Mouse (Mus musculus) heart, postnatal 25 days (tissue): Measurements from ENCODE around the gene Pola2. TPM values are rescaled to one million over a fixed set of nuclear protein-coding genes. Genes with fewer than 3 reads are reported as not detected.

Experiments used
- DNase-seq: peaks from one replicate; pipeline ENCODE4 v3.0.0; 2022; ENCODE audit warnings: low spot score
- intact Hi-C: fragments of 180-260 bp; cut with DNase I; formaldehyde crosslinking; loops from one replicate; pipeline ENCODE4 v1.15.1; 2025
- total RNA-seq, 2 experiments: library from RNA; stranded (reverse); gene quantifications; 2 replicates each; pipeline ENCODE4 v1.2.3; 2021

The Pola2 gene
- total RNA-seq, 2 experiments from 2014 or later: 8.9 to 11.2 TPM

DNA sequence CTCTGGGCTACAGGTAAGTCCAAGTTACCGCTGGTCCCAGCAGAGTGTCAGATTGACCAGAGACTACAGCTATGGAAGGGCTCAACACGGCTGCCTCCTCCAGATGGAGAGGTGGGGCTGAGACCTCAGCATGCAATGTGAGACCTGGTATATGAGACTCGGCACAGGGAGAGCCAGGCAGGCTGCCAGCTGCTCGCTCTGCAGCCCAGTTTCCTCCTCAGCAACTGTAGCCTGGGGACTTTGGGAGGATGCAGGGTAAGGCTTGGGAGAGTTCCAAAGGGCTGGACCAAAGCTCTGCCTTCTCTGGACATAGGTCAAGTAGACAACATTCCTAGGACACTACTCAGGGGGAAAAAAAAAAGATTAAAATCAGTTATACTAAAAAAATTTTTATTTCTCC lies 23.8 kb downstream of the Pola2 start:
- intact Hi-C loops: loop anchor here (2.0 kb wide), 1 partner anchor 15 kb away; the partner anchor contains the start of gene Cdc42ep2
- peak; percentile 79 for DNase-seq

DNA sequence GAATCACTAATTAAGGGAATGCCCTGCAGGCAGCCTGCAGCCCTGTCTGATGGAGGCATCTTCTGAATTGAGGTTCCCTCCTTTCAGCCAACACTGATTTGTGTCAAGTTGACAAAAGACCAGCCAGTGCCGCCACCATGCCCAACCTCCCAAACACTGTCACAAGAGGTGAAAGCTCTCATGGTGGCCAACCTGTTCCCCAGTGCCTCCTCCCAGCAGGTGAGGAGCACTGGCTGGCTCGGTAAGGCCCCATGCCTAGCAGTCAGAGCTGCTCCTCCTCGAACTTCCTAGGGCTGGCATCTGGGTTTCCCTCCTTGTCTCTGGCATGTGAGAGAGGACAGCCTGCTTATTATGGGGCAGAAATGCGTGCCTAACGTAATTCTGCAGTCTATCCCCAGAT lies 24.3 kb downstream of the Pola2 start:
- no peak for DNase-seq
- intact Hi-C loops: loop anchor here (2.0 kb wide), 1 partner anchor 15 kb away; the partner anchor contains the start of gene Cdc42ep2

DNA sequence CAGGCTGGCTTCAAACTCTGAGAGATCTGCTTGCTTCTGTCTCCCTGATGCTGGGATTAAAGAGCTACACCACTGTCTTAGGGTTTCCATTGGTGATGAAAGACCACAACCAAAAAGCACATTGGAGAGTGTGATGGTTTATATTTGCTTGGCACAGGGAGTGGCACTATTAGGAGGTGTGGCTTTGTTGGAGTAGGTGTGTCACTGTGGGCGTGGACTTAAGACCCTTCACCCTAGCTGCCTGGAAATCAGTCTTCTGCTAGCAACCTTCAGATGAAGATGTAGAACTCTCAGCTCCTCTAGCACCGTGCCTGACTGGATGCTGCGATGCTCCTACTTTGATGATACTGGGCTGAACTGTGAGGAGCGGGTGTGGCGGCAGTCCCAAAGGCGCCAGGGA lies 25.5 kb downstream of the Pola2 start:
- no peak for DNase-seq
- intact Hi-C loops: no loop called here

DNA sequence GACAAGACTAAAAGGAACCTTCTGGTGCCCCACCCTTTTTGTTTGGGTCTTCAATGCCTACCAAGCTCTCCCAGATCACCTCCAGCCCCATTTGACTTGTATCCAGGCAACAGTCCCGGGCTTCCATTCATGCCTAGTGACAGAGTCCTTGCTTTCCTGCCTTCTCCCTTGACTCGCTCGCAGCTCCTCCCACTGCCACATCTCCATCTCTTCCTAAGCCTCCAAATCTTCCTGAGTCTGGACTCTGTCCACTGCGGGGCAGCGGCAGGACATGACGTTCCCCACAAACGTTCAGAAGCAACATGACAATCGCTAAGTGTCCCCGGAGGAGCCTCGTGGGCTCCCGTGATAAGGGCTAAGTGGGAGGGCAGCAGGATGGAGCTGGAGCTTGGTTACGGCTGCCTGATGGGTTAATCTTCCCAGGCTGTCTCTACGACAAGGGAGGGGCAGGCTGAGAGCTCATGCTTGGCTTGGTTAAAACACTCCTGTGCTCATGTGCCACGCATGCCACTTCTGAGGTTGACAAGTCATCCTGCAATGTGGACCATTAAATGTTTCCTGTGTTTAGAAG lies 26.1 kb downstream of the Pola2 start:
- intact Hi-C loops: no loop called here
- DNase-seq: no peak

DNA sequence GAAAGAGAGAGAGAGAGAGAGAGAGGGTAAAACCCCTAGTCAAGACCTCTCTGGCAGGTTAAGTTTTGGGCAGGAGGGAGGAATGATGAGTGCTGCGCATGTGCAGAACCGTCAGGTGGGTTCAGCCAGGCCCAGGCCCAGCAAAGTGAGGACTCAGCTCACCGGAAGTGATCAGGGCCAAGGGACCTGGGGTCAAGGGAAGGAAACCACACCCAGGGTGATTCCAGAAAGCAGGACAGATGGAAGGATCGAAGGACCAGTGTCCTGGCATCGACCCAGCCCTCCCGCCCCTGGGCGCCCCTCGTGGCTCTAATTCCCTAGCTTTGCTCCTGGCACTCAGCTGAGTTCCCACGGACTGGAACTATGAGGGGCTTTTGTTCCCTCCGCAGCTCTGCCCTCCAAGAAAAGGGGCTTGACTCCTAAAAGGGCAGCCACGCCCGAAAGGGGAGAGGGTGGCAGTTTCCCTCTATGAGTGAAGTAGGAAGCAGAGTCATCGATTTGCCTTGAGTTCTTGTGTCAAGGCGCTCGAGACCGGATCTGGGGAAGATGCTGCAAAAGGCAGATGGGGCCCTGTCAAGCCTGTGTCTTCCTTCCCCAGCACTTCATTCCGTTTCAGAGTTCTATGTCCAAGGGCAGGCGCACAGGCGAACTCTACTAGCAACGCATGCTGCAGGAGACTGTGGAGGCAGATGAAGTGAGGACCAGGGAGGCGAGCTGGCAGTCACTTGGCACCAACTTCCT lies 26.7 kb downstream of the Pola2 start:
- intact Hi-C loops: no loop called here
- DNase-seq: no peak

DNA sequence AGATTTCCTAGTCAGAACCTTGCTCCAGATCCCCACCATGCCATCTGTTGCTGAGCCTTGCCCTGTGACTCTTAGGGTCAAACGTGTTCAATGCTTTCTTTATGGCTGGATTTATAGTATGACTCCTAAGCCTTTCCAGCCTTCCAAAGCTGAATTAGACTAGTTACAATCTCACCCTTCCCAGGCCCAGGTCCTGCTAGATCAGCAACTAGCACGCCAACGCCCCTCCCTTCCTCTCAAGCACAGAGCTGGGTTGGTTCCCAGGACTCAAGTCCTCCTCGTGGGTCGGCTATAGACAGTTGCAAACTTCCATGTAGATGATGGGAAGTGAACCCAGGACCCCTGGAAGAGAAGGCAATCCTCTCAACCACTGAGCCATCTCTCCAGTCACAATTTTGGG lies 28.3 kb downstream of the Pola2 start:
- no peak for DNase-seq
- intact Hi-C loops: no loop called here

DNA sequence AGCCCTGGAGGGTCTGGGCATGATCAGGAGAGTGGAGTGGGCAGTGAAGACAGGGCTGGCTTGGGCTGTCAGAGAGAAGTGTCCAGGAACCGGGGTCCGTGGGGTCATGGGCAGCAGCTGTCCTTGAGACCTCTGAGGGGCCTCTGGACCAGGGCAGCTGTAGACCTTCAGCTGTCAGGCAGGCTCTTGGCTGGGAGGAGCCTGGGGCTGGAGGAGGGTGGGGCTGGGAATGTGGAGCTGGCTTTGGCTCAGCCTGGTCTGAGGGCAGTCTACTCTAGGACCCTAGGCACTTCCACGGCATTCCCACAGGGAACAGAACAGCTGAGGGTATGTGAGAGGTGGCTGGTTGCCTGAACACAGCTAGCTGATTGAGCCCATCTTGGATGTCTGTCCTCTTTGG lies 28.7 kb downstream of the Pola2 start:
- intact Hi-C loops: no loop called here
- DNase-seq: peak; percentile 61

DNA sequence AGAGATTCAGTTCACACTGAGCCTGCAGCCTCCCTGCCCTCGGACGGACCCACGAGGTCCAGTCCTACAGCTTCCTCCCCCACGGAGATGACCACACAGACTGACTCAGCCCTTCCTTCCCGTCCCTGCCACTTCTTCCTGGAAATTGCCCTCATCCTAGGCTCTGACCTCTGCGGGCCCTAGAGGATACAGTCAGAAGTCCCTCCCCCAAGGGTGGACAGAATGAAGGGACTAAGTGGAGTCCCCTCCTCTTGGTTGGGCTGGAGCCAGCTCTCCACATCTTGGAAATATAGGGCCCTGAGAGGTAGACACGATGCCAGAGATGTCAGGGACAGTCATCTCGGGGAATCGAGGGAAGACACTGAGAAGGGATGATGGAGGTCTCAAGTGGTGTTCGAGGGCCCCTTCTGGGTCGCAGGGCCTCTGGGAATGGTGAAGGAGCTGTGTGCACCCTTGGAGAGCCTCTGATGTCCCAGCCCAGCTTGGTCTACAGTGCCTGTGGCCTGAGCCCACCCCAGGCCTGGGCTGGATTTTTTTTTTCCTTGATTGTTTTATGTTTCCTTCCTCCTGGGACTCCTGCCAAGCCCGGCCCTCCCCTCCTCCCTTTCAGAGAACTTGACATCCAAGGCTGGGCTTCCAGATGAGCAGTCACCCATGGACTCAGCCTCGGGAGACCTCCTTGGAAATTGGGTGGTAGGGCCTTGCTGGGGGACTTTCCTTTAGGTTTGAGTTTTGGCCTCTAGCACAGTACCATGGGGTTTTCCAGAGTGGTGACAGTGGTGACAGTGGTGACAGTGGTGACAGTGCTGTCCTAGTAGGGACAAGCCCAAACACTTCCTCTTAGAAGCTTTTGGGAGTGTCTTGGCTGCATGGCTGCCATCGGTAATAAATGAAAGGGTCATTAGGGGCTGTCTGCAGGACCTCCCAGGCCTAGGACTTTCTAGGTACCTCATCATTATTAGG lies 34.1 kb downstream of the Pola2 start:
- peak; percentile 64 for DNase-seq
- intact Hi-C loops: no loop called here

DNA sequence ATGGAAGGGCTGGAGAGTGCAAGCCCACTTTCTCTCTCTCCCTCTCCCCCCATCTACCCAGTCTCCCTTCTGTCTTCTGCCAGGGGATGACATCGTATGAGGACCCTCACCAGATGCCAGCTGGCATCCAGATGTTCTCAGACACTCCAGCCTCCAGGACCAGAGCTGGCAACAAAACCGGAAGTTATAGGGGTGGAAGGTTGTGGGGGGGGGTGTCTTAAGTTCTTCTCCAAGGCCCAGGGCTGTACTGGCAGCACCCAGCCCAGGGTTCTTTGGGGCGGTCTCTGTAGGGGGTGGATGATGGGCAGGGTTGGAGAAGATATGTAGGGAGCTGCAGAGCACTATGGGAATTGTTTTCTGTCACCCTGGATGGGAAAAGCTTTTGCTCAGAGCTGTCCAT lies 35.5 kb downstream of the Pola2 start:
- intact Hi-C loops: no loop called here
- no peak for DNase-seq

DNA sequence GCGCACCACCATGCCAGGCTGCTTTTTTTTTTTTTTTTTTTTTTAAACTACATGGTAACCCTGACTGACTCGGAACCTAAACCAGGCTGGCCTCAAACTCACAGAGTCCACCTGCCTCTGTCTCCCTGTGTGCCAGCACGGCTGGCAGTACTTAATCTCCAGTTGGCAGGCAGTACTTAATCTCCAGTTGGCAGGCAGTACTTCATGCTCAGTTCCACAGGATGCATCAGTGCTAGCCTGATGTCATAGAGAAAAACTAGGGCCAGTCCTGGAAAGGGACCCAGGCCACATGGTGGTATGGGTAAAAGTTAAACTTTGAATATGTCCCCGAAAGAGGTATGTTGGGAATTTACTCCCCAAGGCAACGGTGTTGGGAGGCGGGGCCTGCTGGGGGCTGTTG lies 35.9 kb downstream of the Pola2 start:
- DNase-seq: no peak
- intact Hi-C loops: no loop called here

DNA sequence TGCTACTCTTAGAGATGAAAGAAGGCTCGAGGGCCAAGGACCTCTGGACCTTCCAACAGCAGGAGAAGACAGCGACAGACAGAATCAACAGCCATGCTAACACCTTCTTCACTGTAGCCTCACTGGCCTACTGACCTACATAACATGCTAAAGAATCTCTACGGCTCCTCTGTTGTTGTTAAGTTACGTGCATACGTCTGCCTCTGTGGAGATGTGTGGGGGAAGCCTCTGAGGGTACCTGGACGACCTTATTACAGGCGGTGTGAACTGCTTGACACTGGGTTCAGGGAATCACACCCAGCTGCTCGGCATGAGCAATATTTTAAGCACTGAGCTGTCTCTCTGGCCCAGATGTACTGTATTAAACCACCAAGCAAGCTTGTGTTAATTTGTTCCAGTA lies 36.5 kb downstream of the Pola2 start:
- DNase-seq: no peak
- intact Hi-C loops: no loop called here

DNA sequence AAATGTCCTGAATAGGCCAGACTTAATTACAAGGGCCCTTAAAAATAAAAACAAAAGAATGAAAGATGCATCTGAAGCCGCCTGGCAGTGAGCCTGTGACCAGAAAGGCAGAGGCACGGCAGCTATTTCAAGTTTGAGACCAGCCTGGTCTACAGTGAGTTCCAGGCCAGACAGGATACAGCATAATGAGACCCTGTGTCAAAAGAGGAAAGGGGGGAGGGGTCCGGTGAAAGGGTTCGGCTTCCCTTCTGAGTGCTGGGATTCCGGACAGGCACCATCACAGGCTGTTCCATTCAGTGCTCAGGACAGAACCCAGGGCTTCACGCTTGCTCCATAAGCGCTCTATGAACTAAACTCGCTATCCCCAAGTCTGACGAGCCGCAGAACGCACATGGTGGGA lies 37.0 kb downstream of the Pola2 start:
- DNase-seq: no peak
- intact Hi-C loops: no loop called here

DNA sequence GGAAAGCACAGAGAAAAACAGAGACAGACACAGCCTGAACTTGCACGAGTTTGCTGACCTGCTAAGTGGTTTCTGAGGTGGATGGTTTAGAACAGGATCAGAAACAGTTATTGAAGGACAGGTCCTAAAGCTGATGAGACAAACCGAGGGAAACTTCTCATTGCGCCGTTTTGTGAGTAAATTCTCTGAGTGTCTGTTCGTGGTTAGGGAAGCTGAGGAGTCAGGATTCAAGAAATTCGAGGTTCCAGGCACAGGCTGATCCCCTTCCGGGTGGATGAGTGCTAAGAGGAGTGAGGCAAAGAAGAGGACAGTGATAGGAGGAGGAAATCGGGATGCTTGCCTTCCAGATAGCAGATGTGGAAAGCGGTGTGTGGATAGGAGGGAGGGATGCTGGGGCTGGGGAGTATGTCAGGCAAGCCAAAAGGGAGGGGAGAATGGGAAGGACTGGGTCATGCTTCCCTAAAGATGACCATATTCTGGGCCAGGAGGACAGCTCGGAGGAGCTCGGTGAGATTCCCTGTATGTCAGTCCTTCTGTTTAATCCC lies 38.6 kb downstream of the Pola2 start:
- intact Hi-C loops: loop anchor here (2.0 kb wide), 1 partner anchor 15 kb away; no protein-coding TSS in a partner anchor
- DNase-seq: no peak

DNA sequence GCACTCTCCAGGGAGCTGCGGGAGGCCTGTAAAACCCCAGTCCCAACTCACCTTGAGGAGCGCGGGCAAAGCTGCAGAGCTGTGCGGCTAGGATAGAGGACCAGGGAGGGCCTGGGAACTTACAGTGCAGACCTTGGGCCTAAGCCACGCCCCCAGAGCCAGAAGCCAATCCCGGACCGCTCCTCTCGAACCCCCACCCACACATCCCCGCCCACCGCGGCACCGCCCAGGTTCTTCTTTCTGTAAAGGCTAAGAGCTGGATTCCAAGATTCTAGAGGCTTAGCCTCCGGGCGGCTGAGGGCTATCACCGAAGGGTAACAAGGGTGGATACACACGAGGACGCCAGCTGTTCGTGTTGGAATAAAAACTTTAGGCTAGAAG lies 39.3 kb downstream of the Pola2 start, which contains the start of gene Cdc42ep2:
Gene Cdc42ep2, minus strand, starts transcription at position 104 of the 381 bp plus-strand sequence.
- intact Hi-C loops: loop anchor here (1.0 to 5.0 kb wide), 4 partner anchors 16 to 118 kb away; partner anchors contain the start of gene Capn1

DNA sequence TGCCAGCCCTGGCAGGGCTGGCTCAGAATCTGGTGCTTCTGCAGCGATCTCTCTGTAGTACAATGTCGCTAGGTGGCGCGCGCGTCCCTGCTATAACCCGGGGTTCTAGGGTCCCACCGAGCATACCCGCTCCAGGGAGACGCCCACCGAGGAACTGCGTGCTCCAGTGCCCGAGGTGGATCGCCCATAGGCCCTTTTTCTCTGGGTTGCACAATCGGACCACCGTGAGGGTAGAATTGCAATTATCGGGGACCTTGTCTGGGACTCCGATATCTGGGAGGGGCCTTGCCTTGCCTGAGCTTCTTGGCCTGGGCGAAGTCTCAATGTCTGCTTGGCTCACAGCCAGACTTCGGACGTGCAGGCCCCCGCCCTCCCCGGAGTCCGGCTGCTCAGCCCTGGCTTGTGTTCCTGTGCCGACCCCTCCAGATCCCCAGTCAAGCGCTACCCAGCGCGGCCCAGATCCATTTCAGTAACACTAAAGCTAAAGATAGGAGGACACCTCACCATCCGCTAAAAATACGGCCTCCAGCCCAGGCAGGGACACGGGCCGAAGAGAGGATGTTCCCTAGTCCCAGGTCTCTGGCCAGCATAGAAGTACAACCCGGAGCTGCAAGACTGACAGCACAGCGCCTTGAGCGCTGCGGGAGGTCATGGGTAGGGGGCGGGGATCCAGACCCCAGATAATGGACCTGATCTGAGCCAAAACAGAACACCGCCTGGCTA lies 39.9 kb downstream of the Pola2 start:
- DNase-seq: peak; percentile 80
- intact Hi-C loops: loop anchor here (1.0 to 5.0 kb wide), 4 partner anchors 17 to 118 kb away; partner anchors contain the start of gene Capn1

More for the DNA sequence above, 39.3 kb downstream of the Pola2 start, which contains the start of gene Cdc42ep2:
- peak; percentile 95 for DNase-seq

DNA sequence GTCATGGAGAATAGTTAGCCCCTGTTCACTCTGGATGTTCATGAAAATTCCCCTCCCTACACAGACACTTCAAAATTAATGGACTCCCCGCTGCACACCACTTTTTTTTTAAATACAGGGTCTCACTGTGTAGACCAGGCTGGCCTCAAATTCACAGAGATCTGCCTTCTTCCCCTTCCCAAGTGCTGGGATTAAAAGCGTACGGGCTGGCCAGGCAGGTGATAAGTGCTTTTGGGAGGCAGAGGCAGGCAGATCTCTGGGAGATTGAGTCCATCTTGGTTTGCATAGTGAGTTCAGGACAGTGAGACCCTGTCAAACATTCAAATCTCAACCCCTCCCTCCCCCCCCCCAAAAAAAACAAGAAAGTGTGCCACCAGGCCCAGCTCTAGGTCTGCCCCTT lies 41.0 kb downstream of the Pola2 start:
- no peak for DNase-seq
- intact Hi-C loops: loop anchor here (5.0 kb wide), 2 partner anchors 94 to 119 kb away; partner anchors contain the start of gene Capn1

DNA sequence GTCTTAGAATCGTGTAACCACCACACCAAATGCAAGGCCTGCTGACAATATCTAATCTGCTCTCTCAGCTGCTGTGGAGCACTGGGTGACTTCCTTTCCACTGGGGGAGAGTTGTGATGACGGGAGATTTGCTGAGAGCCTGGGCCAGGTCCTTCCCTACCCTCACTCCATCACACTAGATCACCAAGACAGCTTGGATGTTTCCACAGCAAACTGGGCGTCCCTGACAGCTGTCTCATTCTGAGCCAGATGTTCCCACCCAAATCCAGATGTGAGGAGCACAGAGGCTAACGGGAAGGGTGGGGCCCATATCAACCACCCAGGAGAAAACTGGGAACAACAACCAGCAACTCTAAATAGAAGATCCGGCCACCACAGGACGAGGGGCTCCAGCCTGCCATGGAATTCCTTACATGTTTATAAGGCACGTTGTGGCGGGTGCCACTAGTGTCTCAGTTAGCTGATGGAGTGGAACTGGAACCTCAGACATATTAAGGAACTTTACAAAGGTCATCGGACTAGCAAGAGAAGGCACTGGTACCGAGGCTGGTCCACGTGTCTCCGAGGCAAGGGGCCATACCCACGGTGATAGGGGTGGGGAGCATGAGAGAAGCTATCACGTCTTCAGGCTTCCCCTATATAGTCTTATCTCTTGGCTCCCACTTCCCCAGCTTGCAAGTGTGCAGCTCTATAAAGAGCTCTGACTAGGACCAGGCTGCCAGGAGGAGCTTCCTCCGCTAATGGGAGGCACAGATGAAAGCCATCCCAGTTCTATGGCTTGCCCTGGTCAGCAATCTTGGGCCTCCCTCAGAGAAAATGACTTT lies 41.7 kb downstream of the Pola2 start:
- peak; percentile 63 for DNase-seq
- intact Hi-C loops: loop anchor here (5.0 kb wide), 2 partner anchors 95 to 120 kb away; partner anchors contain the start of gene Capn1

DNA sequence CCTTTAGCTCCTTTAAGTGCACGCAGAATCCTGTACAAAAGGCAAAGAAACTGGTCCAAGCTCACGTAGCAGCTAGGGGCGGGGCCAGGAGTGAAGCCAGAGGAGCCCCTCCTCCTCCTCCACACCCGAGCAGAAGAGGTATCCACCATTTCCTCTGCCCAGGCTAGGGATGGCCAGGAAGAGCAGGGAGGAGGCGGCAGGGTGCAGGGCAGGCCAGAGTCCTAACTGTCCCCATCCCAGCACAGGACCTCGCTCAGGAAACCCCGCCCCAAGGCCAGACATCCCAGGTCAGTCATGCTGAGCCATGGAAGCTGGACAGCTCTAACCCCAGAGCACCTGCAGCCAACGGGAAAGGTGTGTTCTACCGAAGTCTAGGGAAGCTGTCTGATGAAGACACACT lies 42.3 kb downstream of the Pola2 start:
- peak; percentile 35 for DNase-seq
- intact Hi-C loops: loop anchor here (5.0 kb wide), 2 partner anchors 96 to 121 kb away; partner anchors contain the start of gene Capn1
